Mouse (Mus musculus): ENCODE measurements at regions not wholly inside any gene's neighbourhood (a gene's known extent, or its start where the extent isn't known, plus 50 kb on each side); places are given as distances from the start of the nearest gene placed in this dataset.

GRCm38 (mm10) chr2:59431867-59432266 is 52.6 kb upstream of the Dapl1 start:
- no peak for TF ChIP-seq ZNF384 (IDR thresholded peaks at IDR 0.05; ENCODE audit: low read depth, low read length)
- no peak for TF ChIP-seq CHD2 (IDR thresholded peaks at IDR 0.05; ENCODE audit: low read depth, low read length)
- no peak for TF ChIP-seq HCFC1 (IDR thresholded peaks at IDR 0.05; ENCODE audit: borderline replicate concordance, insufficient read depth, low read length)
- TF ChIP-seq MAFK (IDR thresholded peaks at IDR 0.05; ENCODE audit: insufficient read depth, low read depth, low read length): no peak
